Mouse (Mus musculus) inflammation-experienced regulatory T-cells, adult 6 months (primary cell): ENCODE data around the gene Fmo9. TPM values are rescaled to one million over a fixed set of nuclear protein-coding genes. Genes with fewer than 3 reads are reported as not detected.

Source experiments
- ATAC-seq: one replicate; pipeline ENCODE4 v1.8.0; 2017
- polyA plus RNA-seq, 3 experiments: library from polyadenylated mRNA; unstranded; fragments of 100-300 nt; shearing (Covaris generic); gene quantifications; one replicate each; pipeline ENCODE4 v1.2.1; 2017

Gene Fmo9
- not detected for polyA plus RNA-seq

GRCm38 (mm10) chr1:166681745-166682144 lies at the start of gene Fmo9:
Gene Fmo9, minus strand, starts transcription at chr1:166681845.
- no peak for ATAC-seq

- ATAC-seq, result no peak
These were observed 49.2 kb upstream of the Fmo9 start for GRCm38 (mm10) chr1:166730886-166731285.

DNA sequence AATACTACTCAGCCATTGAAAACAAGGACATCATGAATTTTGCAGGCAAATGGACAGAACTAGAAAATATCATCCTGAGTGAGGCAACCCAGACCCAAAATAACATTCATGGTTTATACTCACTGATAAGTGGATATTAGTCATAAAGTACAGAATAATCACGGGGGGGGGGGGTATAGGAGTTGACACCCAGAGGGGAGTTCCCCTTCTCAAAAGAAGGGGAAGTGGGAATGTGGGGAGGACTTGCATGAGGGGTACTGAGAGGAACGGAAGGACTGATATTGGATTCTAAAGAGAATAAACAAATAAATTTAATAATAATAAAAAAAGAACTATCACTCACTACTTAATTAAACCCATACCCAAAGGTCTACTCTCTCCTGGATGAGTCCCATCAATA lies 48.6 kb upstream of the Fmo9 start:
- no peak for ATAC-seq

DNA sequence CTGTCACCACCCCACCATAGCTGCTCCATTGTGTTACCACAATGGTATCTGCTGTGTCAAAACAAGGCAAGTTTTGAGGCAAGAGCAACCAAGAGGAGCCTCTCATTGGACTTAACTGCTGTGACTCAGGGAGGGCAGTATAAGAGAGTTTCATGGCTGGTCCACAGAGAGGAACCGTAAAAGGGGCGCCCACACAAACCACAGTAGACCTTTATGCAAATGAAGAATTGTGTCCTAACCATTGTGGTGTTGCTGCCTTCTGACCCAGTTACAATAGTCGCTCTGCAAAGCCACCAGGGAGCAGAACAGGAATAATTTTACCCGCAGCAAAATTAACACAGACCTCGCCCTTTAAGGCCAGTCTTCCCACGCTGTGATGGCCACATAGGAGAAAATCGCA lies 29.2 kb upstream of the Fmo9 start:
- ATAC-seq, result no peak

- ATAC-seq, result no peak
These were observed 20.7 kb upstream of the Fmo9 start for GRCm38 (mm10) chr1:166702270-166702912.

- ATAC-seq, result no peak
These were observed 12.4 kb downstream of the Fmo9 start for GRCm38 (mm10) chr1:166669264-166669663.

GRCm38 (mm10) chr1:166660800-166661199 lies 20.8 kb downstream of the Fmo9 start:
- ATAC-seq, result no peak

DNA sequence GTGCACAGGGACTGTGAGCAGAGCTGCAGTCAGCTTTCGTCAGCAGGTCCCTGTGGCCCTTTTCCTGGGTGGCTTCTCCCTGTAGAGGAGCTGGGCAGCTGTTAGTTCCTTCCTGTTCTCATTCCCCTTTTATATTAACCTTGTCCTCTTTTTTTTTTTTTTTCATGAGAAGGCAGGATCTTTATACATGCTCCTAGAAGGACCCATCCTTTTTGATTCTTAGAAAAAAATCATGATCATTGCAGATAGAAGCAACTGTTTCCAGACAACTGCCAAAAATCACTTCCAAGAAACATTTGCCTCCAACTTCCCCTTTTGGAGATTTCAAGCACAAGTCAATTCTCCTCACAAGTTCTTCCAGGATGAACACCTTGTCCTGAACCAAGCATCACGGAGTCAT lies 34.1 kb downstream of the Fmo9 start, which contains the start of gene Gm4847:
Gm4847 (minus strand) TSS at position 101 of the 400 bp plus-strand sequence.
- no peak for ATAC-seq

Other genes starting within 250 kb of the Fmo9 start
- gene Gm4846, start 184.3 kb downstream of the Fmo9 start, polyA plus RNA-seq, result not detected
- not detected for gene Gm4847, start 34.2 kb downstream of the Fmo9 start, polyA plus RNA-seq